Mouse (Mus musculus) Patski (cell line): Measurements from ENCODE around the gene Arhgef25. TPM values are rescaled to one million over a fixed set of nuclear protein-coding genes. Genes with fewer than 3 reads are reported as not detected.

Experiments
- ATAC-seq: fragments of 100-300 bp; one replicate; pipeline ENCODE4 v1.8.0; 2021
- CTCF ChIA-PET: fragments of 350-600 bp; sonication (Branson Sonifier 250); formaldehyde crosslinking; loops from one replicate; lab custom pipeline; 2022; ENCODE audit warnings: inconsistent platforms; lab: Charles Lee
- POLR2A ChIA-PET: fragments of 350-600 bp; sonication (Branson Sonifier 250); formaldehyde crosslinking; loops from one replicate; lab custom pipeline; 2022; ENCODE audit warnings: antibody characterized with exemption, inconsistent platforms; lab: Charles Lee
- DNase-seq: peaks from one replicate; pipeline ENCODE4 v3.0.0-alpha.2; 2011; ENCODE audit warnings: low read depth, low spot score
- H3K27me3 ChIP-seq: fragments of 371-371 bp; one replicate; pipeline ENCODE4 v1.5.1; 2021
- CTCF ChIP-seq: fragments of 100-300 bp; IDR thresholded peaks from one replicate; pipeline ENCODE4 v1.5.1; 2021
- in situ Hi-C: fragments of 300-500 bp; cut with MboI; formaldehyde crosslinking; loops from 3 replicates; pipeline ENCODE4 v1.11.1; 2018; ENCODE audit warnings: low pct_unique_long_range_greater_than_20kb, mixed read lengths
- polyA plus RNA-seq: library from polyadenylated mRNA; unstranded; gene quantifications from one replicate; pipeline ENCODE4 v1.2.3, GENCODE M21; 2021

Gene Arhgef25
- polyA plus RNA-seq, 1 experiment from 2014 or later: 106 TPM

- POLR2A ChIA-PET: interaction anchor here (0.8 to 1.4 kb wide), 4 partner anchors 9 to 139 kb away, joined by 3 to 6 read pairs (median 4); no protein-coding TSS in a partner anchor
- CTCF ChIA-PET: interaction anchor here (1.2 to 1.7 kb wide), 3 partner anchors 17 to 40 kb away, joined by 3 to 4 read pairs (median 4); no protein-coding TSS in a partner anchor
- in situ Hi-C loops: loop anchor here (5.0 kb wide), 1 partner anchor 34 kb away; no protein-coding TSS in a partner anchor
- no peak for ATAC-seq
- H3K27me3 ChIP-seq: no peaks in the 10 kb centered on the region
- TF ChIP-seq CTCF: no peak
- DNase-seq: no peak
Observed at GRCm38 (mm10) chr10:127188079-127188453, 1.8 kb downstream of the Arhgef25 start.

- CTCF ChIA-PET: interaction anchor here (1.0 to 1.7 kb wide), 4 partner anchors 16 to 41 kb away, joined by 3 to 4 read pairs (median 4); no protein-coding TSS in a partner anchor
- POLR2A ChIA-PET: interaction anchor here (0.8 to 1.4 kb wide), 4 partner anchors 9 to 139 kb away, joined by 3 to 6 read pairs (median 4); no protein-coding TSS in a partner anchor
- in situ Hi-C loops: loop anchor here (5.0 kb wide), 1 partner anchor 35 kb away; no protein-coding TSS in a partner anchor
- ATAC-seq (no peak), DNase-seq (no peak)
- H3K27me3 ChIP-seq: no peaks in the 10 kb centered on the region
- TF ChIP-seq CTCF: no peak
Observed at GRCm38 (mm10) chr10:127187371-127188078, 2.4 kb downstream of the Arhgef25 start.

GRCm38 (mm10) chr10:127186451-127186850 is 3.4 kb downstream of the Arhgef25 start:
- H3K27me3 ChIP-seq: no peaks in the 10 kb centered on the region
- DNase-seq (no peak), ATAC-seq (no peak)
- ChIA-PET POLR2A (interaction anchor here (1.0 to 2.1 kb wide), 2 partner anchors 11 to 15 kb away, joined by 3 to 6 read pairs; no protein-coding TSS in a partner anchor), CTCF (interaction anchor here (1.0 to 1.5 kb wide), 2 partner anchors 23 to 42 kb away, joined by 3 read pairs; no protein-coding TSS in a partner anchor)
- in situ Hi-C loops: loop anchor here (5.0 kb wide), 1 partner anchor 36 kb away; no protein-coding TSS in a partner anchor
- TF ChIP-seq CTCF: no peak

- H3K27me3 ChIP-seq: no peaks in the 10 kb centered on the region
- TF ChIP-seq CTCF: no peak
- no peak for DNase-seq
- ChIA-PET POLR2A (interaction anchor here (2.1 kb wide), 1 partner anchor 14 kb away, joined by 6 read pairs; no protein-coding TSS in a partner anchor), CTCF (interaction anchor here (1.6 kb wide), 1 partner anchor 14 kb away, joined by 6 read pairs; no protein-coding TSS in a partner anchor)
- no peak for ATAC-seq
- in situ Hi-C loops: loop anchor here (5.0 kb wide), 1 partner anchor 37 kb away; no protein-coding TSS in a partner anchor
Observed at GRCm38 (mm10) chr10:127185506-127185905, 4.4 kb downstream of the Arhgef25 start.

GRCm38 (mm10) chr10:127185101-127185500 is 4.8 kb downstream of the Arhgef25 start:
- CTCF ChIA-PET: interaction anchor here (1.3 to 1.6 kb wide), 2 partner anchors 14 to 44 kb away, joined by 6 read pairs; no protein-coding TSS in a partner anchor
- DNase-seq (no peak), ATAC-seq (no peak)
- no peak for TF ChIP-seq CTCF
- POLR2A ChIA-PET: interaction anchor here (1.4 to 2.1 kb wide), 2 partner anchors 14 to 37 kb away, joined by 3 to 6 read pairs; no protein-coding TSS in a partner anchor
- no peaks in the 10 kb centered on the region for H3K27me3 ChIP-seq
- in situ Hi-C loops: loop anchor here (5.0 kb wide), 1 partner anchor 37 kb away; no protein-coding TSS in a partner anchor

- POLR2A ChIA-PET: interaction anchor here (1.4 kb wide), 1 partner anchor 39 kb away, joined by 3 read pairs; no protein-coding TSS in a partner anchor
- no peak for ATAC-seq
- no peak for DNase-seq
- H3K27me3 ChIP-seq: no peaks in the 10 kb centered on the region
- no peak for TF ChIP-seq CTCF
- in situ Hi-C loops: no loop called here
- CTCF ChIA-PET: interaction anchor here (0.9 to 1.3 kb wide), 2 partner anchors 25 to 45 kb away, joined by 3 to 6 read pairs; no protein-coding TSS in a partner anchor
Observed at GRCm38 (mm10) chr10:127183759-127184158, 6.1 kb downstream of the Arhgef25 start.

- POLR2A ChIA-PET: no interaction called here
- DNase-seq (no peak), ATAC-seq (no peak)
- in situ Hi-C loops: no loop called here
- CTCF ChIA-PET: interaction anchor here (1.5 kb wide), 1 partner anchor 14 kb away, joined by 4 read pairs; no protein-coding TSS in a partner anchor
- no peaks in the 10 kb centered on the region for H3K27me3 ChIP-seq
- TF ChIP-seq CTCF: no peak
Observed at GRCm38 (mm10) chr10:127182624-127183023, 7.3 kb downstream of the Arhgef25 start.

GRCm38 (mm10) chr10:127181566-127181965 is 8.3 kb downstream of the Arhgef25 start:
- CTCF ChIA-PET: interaction anchor here (1.5 kb wide), 1 partner anchor 15 kb away, joined by 4 read pairs; no protein-coding TSS in a partner anchor
- DNase-seq: no peak

GRCm38 (mm10) chr10:127180695-127181047 is 9.2 kb downstream of the Arhgef25 start:
- TF ChIP-seq CTCF: no peak
- ChIA-PET CTCF (no interaction called here), POLR2A (interaction anchor here (0.7 kb wide), 1 partner anchor 10 kb away, joined by 3 read pairs; no protein-coding TSS in a partner anchor)
- DNase-seq (no peak), ATAC-seq (no peak)
- in situ Hi-C loops: no loop called here
- no peaks in the 10 kb centered on the region for H3K27me3 ChIP-seq

More at GRCm38 (mm10) chr10:127181566-127181965, 8.3 kb downstream of the Arhgef25 start:
- in situ Hi-C loops: no loop called here
- no peaks in the 10 kb centered on the region for H3K27me3 ChIP-seq
- no peak for ATAC-seq
- TF ChIP-seq CTCF: no peak
- POLR2A ChIA-PET: no interaction called here
